Mouse (Mus musculus): ENCODE measurements around the gene Thsd7b. TPM values are rescaled to one million over a fixed set of nuclear protein-coding genes. Genes with fewer than 3 reads are reported as not detected.
"Not testable (repeated sequence)": the region's sequence is repeated elsewhere in the genome, so short reads cannot be mapped to it uniquely, and the experiment has no call there.

Thsd7b gene
- polyA plus RNA-seq, 1 experiment from 2014 or later, result 0.58 TPM

DNA sequence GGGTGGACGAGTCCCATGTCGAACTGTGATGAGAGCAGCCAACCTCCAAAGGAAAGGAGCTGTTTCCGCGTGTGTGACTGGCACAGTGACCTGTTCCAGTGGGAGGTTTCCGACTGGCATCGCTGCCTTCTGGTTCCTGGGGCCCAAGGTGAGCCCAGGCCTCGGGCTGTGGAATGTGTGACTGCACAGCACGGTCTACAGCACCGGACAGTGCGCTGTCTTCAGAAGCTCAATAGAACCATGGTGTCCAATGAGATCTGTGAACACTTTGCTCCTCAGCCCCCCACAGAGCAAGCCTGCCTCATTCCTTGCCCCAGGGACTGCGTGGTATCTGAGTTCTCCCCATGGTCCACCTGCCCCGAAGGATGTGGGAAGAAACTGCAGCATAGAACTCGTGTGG, 322.3 kb downstream of the Thsd7b start:
- Histone ChIP-seq H3K4me2 (replicated peaks) (no peak overlapping the region), H3K27me3 (replicated peaks) (no peaks in the 10 kb centered on the region), H3K9me3 (no peaks in the 10 kb centered on the region), H3K9ac (no peak overlapping the region), H3K36me3 (no peaks in the 10 kb centered on the region), H3K27ac (no peak overlapping the region), H3K4me3 (replicated peaks) (no peak overlapping the region), H3K4me1 (replicated peaks) (no peaks in the 10 kb centered on the region)
- WGBS, result 86% methylated on average over 13 of the region's 13 CpGs
- no peak for ATAC-seq

DNA sequence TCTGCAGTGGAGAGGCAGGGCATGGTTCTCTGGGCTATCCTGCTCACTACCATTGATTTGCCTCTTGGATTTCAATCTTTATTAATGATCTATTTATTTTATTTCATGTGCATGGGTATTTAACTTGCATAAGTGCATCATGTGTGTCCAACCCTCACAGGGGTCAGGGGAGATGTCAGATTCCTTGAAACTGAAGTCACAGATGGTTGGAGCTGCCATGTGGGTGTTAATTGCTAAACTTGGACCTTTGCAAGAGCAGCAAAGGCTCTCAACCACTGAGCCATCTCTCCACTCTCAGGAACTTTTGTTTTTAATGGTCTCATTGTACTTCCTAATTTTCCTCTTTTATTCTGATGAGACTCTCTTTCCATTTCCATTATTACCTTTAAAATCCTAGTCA, 327.8 kb downstream of the Thsd7b start:
- no peak overlapping the region for H3K4me2 ChIP-seq (replicated peaks)
- no peaks in the 10 kb centered on the region for H3K27me3 ChIP-seq (replicated peaks)
- ATAC-seq, result no peak

DNA sequence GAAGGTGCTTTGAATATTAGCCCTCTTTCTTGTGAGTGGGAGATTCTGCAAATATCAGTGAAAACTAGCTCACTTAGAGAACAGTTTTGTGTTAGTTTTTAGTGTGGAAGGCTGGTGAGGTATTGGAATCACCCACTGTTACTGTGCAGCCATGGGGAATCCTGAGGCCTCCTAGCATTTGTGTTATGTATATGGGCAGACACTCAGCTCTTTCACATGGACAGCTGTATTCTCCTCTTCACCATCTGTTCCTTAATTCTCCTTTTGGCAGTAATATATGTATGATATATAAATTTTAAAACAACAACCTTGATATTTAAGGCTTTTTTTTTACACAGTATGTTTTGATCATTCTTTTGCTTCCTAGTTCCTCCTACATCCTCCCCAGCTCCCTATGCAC, 329.2 kb downstream of the Thsd7b start:
- no peak overlapping the region for H3K9ac ChIP-seq
- H3K36me3 ChIP-seq, result no peaks in the 10 kb centered on the region
- H3K27me3 ChIP-seq (replicated peaks), result no peaks in the 10 kb centered on the region
- no peak overlapping the region for H3K4me3 ChIP-seq (replicated peaks)
- no peaks in the 10 kb centered on the region for H3K9me3 ChIP-seq
- no peak for ATAC-seq
- no peak overlapping the region for H3K27ac ChIP-seq
- no peaks in the 10 kb centered on the region for H3K4me1 ChIP-seq (replicated peaks)
- no peak overlapping the region for H3K4me2 ChIP-seq (replicated peaks)

More for the DNA sequence above, 327.8 kb downstream of the Thsd7b start:
- Histone ChIP-seq H3K36me3 (no peaks in the 10 kb centered on the region), H3K9me3 (no peaks in the 10 kb centered on the region), H3K9ac (no peak overlapping the region), H3K27ac (no peak overlapping the region), H3K4me1 (replicated peaks) (no peaks in the 10 kb centered on the region), H3K4me3 (replicated peaks) (no peak overlapping the region)

DNA sequence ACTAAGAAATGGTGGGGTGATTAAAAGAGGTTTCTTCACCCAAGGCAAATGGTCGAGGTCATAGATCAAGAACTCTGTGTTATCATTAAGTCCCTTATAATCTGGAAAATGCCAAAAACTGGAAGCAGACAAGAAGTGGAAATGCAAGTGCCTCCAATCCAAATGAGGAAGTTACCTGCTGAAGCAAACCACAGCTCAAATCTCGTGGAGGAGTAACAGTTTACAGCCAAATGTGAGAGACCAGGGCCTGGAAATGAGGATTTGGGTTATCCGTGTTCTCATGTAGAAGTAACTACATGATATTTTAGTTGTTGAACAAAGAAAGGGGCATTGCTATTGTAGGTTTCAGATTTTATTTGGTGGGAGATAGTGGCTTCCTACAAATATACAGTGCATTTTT, 335.3 kb downstream of the Thsd7b start:
- no peak overlapping the region for H3K4me2 ChIP-seq (replicated peaks)
- no peaks in the 10 kb centered on the region for H3K27me3 ChIP-seq (replicated peaks)
- WGBS, result 71% methylated on average over 3 of the region's 3 CpGs
- no peak for ATAC-seq
- H3K36me3 ChIP-seq, result no peaks in the 10 kb centered on the region
- H3K4me1 ChIP-seq (replicated peaks), result no peaks in the 10 kb centered on the region
- no peaks in the 10 kb centered on the region for H3K9me3 ChIP-seq
- no peak overlapping the region for H3K4me3 ChIP-seq (replicated peaks)
- H3K27ac ChIP-seq, result no peak overlapping the region
- no peak overlapping the region for H3K9ac ChIP-seq

DNA sequence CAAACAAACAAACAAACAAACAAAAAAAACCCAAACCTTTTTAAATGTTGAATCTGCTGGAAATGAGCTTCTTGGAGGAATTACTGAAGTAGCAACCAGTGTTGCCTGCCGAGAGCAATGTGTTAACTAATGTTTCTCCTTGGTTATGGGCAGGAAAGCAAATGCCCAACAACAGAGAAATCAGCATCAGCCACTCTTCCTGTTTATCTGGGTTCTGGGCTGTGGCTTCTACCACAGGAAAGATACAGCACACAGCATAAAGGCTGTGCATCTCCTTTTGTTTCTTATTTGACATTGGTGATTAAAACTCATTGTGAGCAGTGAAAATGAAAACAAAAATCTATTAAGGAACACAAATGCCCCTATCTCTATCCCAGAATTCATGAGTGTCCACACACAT, 343.0 kb downstream of the Thsd7b start:
- Histone ChIP-seq H3K4me1 (replicated peaks) (no peaks in the 10 kb centered on the region), H3K9me3 (no peaks in the 10 kb centered on the region), H3K4me2 (replicated peaks) (no peak overlapping the region), H3K36me3 (no peaks in the 10 kb centered on the region), H3K27ac (no peak overlapping the region), H3K9ac (no peak overlapping the region), H3K27me3 (replicated peaks) (no peaks in the 10 kb centered on the region), H3K4me3 (replicated peaks) (no peak overlapping the region)
- WGBS, result 63% methylated on average over 1 of the region's 1 CpGs
- ATAC-seq, result no peak

DNA sequence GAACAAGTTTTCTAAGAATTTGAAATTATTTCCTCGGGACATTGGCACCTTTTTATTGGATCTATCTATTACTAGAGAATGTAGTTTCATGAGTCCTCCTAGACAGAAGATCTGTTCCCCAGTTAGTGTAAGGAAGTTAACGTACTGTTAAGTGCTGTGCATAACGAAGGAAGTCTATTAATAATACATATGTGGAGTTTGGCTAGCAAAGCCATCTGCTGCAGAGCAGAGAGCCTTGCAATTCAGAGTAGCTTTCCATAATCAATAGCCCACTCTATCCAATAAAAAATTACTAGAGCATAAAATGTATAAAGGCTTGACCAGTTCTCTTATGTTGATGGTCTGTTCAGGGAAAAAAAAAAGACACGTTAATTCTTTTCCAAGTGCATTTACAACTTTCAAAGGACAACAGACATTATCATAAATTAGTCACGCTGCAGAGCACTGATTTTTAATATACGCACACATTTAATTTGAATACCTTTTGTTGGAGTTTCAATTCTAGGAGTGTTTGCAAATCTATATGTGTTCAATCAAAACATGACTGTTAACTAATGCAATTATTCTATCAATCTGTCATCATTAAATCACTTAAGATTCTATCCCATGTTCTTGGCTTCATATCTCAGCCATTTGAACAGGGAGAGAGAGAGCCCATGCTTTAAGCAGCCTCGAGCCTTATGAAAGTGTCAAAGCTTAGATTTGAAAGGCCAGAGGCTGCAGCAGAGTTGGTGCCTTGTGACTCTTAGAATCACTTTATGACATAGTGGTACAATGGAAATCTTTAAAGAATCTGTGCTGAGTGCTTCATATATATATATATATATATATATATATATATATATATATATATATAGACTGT, 346.6 kb downstream of the Thsd7b start:
- Histone ChIP-seq H3K9me3 (no peaks in the 10 kb centered on the region), H3K27me3 (replicated peaks) (no peaks in the 10 kb centered on the region), H3K9ac (no peak overlapping the region), H3K27ac (no peak overlapping the region), H3K4me2 (replicated peaks) (no peak overlapping the region), H3K4me1 (replicated peaks) (no peaks in the 10 kb centered on the region), H3K4me3 (replicated peaks) (no peak overlapping the region), H3K36me3 (no peaks in the 10 kb centered on the region)
- 86% methylated on average over 7 of the region's 7 CpGs for WGBS
- no peak for ATAC-seq

DNA sequence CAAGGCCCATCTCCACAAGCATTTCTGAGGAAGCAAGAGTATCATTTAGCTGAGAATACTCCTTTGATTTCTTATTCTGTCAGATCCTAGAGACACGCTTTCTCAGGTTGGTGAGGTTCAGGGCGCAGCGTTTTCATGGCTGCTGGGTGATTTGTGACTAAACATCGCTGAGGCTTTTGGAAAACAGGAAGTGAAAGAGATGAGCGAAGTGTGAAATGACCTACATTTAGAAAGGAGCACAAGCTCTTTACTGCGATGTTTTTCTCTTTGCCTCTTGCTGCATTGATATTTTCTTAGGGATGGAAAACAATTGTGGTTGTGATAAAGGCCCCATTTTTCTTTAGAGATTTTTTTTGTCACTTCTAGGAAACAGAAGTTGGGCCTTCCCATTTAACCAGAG, 351.4 kb downstream of the Thsd7b start:
- 79% methylated on average over 6 of the region's 6 CpGs for WGBS
- H3K9ac ChIP-seq, result no peak overlapping the region
- H3K9me3 ChIP-seq, result no peaks in the 10 kb centered on the region
- ATAC-seq, result no peak
- no peak overlapping the region for H3K4me2 ChIP-seq (replicated peaks)
- no peaks in the 10 kb centered on the region for H3K27me3 ChIP-seq (replicated peaks)
- H3K4me1 ChIP-seq (replicated peaks), result no peaks in the 10 kb centered on the region
- H3K27ac ChIP-seq, result no peak overlapping the region
- H3K36me3 ChIP-seq, result no peaks in the 10 kb centered on the region
- H3K4me3 ChIP-seq (replicated peaks), result no peak overlapping the region

DNA sequence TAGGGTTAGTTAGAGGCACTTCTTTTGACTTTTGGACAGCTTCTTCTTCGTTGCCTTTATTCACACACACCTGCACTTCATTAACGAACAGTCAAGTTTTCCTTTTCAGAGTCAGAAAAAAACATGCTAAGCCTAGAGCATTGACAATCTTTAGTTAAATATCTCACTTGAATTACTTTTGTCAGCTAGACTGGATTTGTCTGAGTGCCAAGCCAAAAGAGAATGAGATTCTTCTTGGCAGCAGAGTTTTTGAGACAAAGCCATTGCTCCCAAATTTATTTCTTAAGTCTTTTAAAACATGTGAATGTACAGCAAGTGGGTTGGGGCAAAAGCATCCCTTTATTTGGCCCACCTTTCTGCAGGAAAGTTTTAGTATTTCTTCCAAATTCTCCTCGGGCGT, 362.0 kb downstream of the Thsd7b start:
- H3K9ac ChIP-seq, result no peak overlapping the region
- H3K4me1 ChIP-seq (replicated peaks), result no peaks in the 10 kb centered on the region
- no peak overlapping the region for H3K4me2 ChIP-seq (replicated peaks)
- H3K36me3 ChIP-seq, result no peaks in the 10 kb centered on the region
- no peak for ATAC-seq
- H3K27ac ChIP-seq, result no peak overlapping the region
- H3K27me3 ChIP-seq (replicated peaks), result no peaks in the 10 kb centered on the region
- no peaks in the 10 kb centered on the region for H3K9me3 ChIP-seq
- WGBS, result 83% methylated on average over 4 of the region's 4 CpGs
- no peak overlapping the region for H3K4me3 ChIP-seq (replicated peaks)

DNA sequence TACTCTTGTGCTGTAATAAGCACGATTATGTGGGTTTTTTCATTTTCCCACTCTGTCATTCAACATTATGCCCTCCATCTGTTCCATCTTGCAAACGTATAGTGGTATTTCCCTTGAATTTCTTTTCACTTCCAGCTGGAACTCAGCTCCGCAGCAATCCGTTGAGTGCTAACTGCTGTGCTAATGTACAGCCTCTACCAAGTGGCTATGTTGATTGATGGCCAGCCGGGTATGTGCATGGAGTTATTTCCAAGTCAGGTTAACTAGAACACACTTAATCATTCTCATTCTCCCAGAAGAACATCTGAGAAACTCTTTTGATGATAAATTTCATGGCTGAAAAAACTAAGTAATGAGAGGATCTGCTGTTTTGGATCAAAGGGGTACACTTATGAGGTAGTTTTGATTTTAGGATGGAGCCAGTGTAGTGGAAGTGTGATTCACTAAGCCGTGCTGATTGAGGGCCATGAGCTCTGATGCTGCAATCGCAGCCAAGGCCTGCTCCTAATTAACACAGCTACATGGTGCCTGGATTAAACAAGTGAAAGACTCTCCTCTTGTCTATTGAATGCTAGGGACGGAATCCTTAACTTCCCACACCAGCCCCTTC, 371.3 kb downstream of the Thsd7b start:
- H3K9ac ChIP-seq, result no peak overlapping the region
- no peaks in the 10 kb centered on the region for H3K4me1 ChIP-seq (replicated peaks)
- no peak overlapping the region for H3K27ac ChIP-seq
- no peak for ATAC-seq
- no peaks in the 10 kb centered on the region for H3K27me3 ChIP-seq (replicated peaks)
- no peaks in the 10 kb centered on the region for H3K36me3 ChIP-seq
- H3K4me3 ChIP-seq (replicated peaks), result no peak overlapping the region
- WGBS, result 76% methylated on average over 8 of the region's 8 CpGs
- no peak overlapping the region for H3K4me2 ChIP-seq (replicated peaks)
- H3K9me3 ChIP-seq, result no peaks in the 10 kb centered on the region

DNA sequence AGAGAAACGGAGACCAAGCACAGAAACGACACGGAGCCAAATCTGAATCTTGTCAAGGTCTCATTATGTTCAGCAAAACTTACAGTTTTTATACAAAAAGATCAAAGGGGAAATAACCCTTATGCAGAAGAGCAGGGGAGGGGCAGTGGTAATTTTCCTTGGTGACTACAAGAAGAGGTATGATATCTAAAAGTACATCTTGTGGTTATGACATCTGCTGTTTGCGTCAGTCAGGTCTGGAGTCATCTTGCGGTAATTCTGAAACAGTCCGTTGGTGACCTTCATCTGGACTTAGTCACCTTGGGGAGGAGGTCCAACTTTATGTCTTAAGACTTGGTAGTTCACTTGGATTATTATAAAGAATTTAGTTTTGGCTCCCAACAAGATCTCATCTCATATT, 378.3 kb downstream of the Thsd7b start:
- not testable (repeated sequence) for H3K4me1 ChIP-seq (replicated peaks); H3K4me3 ChIP-seq (replicated peaks); ATAC-seq; H3K27ac ChIP-seq; H3K36me3 ChIP-seq; H3K9ac ChIP-seq; H3K27me3 ChIP-seq (replicated peaks); H3K9me3 ChIP-seq; H3K4me2 ChIP-seq (replicated peaks)
- WGBS, result 92% methylated on average over 6 of the region's 6 CpGs

DNA sequence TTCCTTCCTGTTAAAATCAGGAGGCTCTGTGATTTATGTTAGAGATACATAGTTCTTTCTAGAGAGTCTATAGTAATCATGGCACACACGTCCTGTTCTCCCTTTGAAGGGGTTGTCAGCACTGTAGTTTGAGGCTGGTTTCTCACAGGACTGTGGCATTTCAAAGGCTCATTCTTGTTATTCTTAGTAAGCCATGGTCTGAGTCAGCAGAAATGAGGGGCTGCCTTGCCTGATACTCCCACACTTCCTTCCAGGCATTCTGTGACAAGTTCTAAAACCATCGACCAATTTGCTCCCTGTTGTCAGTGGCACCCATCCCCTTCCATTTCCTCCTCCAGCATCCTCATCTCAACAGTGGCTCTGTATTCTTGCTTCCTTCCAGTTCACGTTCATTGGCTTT, 384.9 kb downstream of the Thsd7b start:
- Histone ChIP-seq H3K4me3 (replicated peaks) (no peak overlapping the region), H3K27me3 (replicated peaks) (no peaks in the 10 kb centered on the region), H3K9ac (no peak overlapping the region), H3K4me1 (replicated peaks) (no peaks in the 10 kb centered on the region), H3K4me2 (replicated peaks) (no peak overlapping the region), H3K36me3 (no peaks in the 10 kb centered on the region), H3K27ac (no peak overlapping the region), H3K9me3 (no peaks in the 10 kb centered on the region)
- WGBS, result 56% methylated on average over 3 of the region's 3 CpGs
- no peak for ATAC-seq

DNA sequence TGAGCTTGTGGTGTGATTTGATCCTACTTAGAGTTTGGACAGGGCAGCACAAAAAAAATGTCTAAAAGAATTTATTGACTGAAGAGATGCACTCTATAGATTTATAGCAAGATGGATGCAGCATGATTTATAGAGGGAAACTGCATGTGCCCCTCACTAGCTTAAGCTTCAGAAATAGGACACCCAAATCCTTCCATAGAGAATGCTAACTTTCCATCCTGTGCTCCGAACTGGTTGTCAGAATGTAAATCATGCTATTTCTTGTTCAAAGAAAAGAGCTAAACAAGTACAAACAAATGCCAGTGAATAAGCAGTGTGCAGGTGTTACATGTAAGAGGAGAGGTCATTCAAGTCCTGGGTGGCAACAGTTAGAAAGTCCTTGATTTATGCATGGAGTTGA, 402.8 kb downstream of the Thsd7b start:
- no peaks in the 10 kb centered on the region for H3K27me3 ChIP-seq (replicated peaks)
- H3K27ac ChIP-seq, result no peak overlapping the region
- H3K4me1 ChIP-seq (replicated peaks), result no peaks in the 10 kb centered on the region
- no peak overlapping the region for H3K4me2 ChIP-seq (replicated peaks)
- H3K9ac ChIP-seq, result no peak overlapping the region
- H3K4me3 ChIP-seq (replicated peaks), result no peak overlapping the region
- 40% methylated on average over 1 of the region's 1 CpGs for WGBS
- no peak for ATAC-seq
- no peaks in the 10 kb centered on the region for H3K9me3 ChIP-seq
- H3K36me3 ChIP-seq, result no peaks in the 10 kb centered on the region

DNA sequence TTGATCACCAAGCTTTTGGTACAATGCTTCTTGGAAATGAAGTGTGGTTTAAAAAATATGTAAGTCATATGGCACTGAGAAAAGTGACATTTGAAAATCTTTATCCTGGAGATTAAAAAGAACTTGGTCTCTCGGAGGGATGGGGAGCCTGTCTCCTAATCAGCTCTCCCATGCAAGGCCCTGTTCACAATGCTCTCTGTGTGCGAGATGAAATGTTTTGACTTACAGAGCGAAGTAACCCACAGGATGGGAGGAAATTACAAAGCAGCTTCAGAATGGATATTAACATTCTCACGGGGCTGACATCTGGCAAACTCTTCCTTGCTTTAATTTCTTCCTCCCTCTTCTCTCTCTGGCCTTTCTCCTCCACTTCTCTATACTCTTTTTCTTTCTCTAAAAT, 405.7 kb downstream of the Thsd7b start:
- no peak overlapping the region for H3K4me3 ChIP-seq (replicated peaks)
- H3K36me3 ChIP-seq, result no peaks in the 10 kb centered on the region
- no peaks in the 10 kb centered on the region for H3K27me3 ChIP-seq (replicated peaks)
- H3K4me2 ChIP-seq (replicated peaks), result no peak overlapping the region
- no peak overlapping the region for H3K9ac ChIP-seq
- no peaks in the 10 kb centered on the region for H3K4me1 ChIP-seq (replicated peaks)
- no peaks in the 10 kb centered on the region for H3K9me3 ChIP-seq
- no peak for ATAC-seq
- no peak overlapping the region for H3K27ac ChIP-seq
- WGBS, result 45% methylated on average over 4 of the region's 4 CpGs
